Mouse (Mus musculus) CH12.LX (cell line): ENCODE results near the gene Itga9. TPM values are rescaled to one million over a fixed set of nuclear protein-coding genes. Genes with fewer than 3 reads are reported as not detected.

ENCODE experiments used
- DNase-seq: peaks from one replicate; pipeline ENCODE4 v3.0.0-alpha.2; 2013; ENCODE audit errors: extremely low read depth
- H3K27ac ChIP-seq: 2 replicates; pipeline ENCODE4 v1.5.1; 2012; ENCODE audit warnings: low read depth, mild to moderate bottlenecking, control low read depth, moderate library complexity; ENCODE audit not compliant: insufficient read depth
- H3K27me3 ChIP-seq: replicated peaks from 2 replicates; pipeline ENCODE3; 2012; ENCODE audit warnings: inconsistent platforms
- H3K36me3 ChIP-seq, 2 experiments: replicated peaks in 1 of 2; 2 replicates each; pipeline versions ENCODE3 to v1.6.1; 2012; ENCODE audit warnings: inconsistent platforms in 1 of 2, low read length in 1 of 2, mild to moderate bottlenecking in 1 of 2, mixed read lengths in 1 of 2, moderate library complexity in 1 of 2; ENCODE audit not compliant: control insufficient read depth in 1 of 2, insufficient read depth in 1 of 2
- H3K4me1 ChIP-seq, 2 experiments: 2 replicates each; pipeline ENCODE4 v1.6.1; 2012; ENCODE audit warnings: inconsistent platforms in 1 of 2, moderate library complexity in 1 of 2; ENCODE audit not compliant: insufficient read depth in 2 of 2, control insufficient read depth in 1 of 2
- H3K4me2 ChIP-seq: 2 replicates; pipeline ENCODE4 v1.6.1; 2012; ENCODE audit warnings: low read depth, mild to moderate bottlenecking, control low read depth; ENCODE audit not compliant: poor library complexity, insufficient read depth, severe bottlenecking
- H3K4me3 ChIP-seq, 3 experiments: fragments of 150-350 bp in 1 of 3; sonication (generic) in 1 of 3; replicated peaks in 1 of 3; 2 replicates each; pipeline versions ENCODE3 to v1.5.1; 2011 to 2012; ENCODE audit warnings: low read depth in 2 of 3, low read length in 2 of 3, mild to moderate bottlenecking in 2 of 3, moderate library complexity in 2 of 3, control low read depth in 1 of 3, improper control_type of control experiment in 1 of 3, inconsistent platforms in 1 of 3, mixed read lengths in 1 of 3; ENCODE audit not compliant: poor library complexity in 1 of 3
- H3K79me2 ChIP-seq: replicated peaks from 2 replicates; pipeline ENCODE4 v1.6.1; 2012; ENCODE audit warnings: mild to moderate bottlenecking, moderate library complexity; ENCODE audit not compliant: control insufficient read depth, poor library complexity, insufficient read depth, severe bottlenecking; ENCODE audit errors: extremely low read depth
- H3K9ac ChIP-seq: 2 replicates; pipeline ENCODE4 v1.6.1; 2012; ENCODE audit warnings: low read depth, mild to moderate bottlenecking, control low read depth, moderate library complexity; ENCODE audit not compliant: insufficient read depth
- H3K9me3 ChIP-seq: replicated peaks from 2 replicates; pipeline ENCODE3; 2012; ENCODE audit warnings: low read length, inconsistent platforms, mixed read lengths
- CHD2 ChIP-seq: IDR thresholded peaks from 2 replicates; pipeline ENCODE4 v1.6.1; 2011; ENCODE audit warnings: low read length, improper control_type of control experiment
- CTCF ChIP-seq, 2 experiments: IDR thresholded peaks in 1 of 2; conservative IDR thresholded peaks in 1 of 2; 2 replicates each; pipeline ENCODE4 v1.5.1; 2011 to 2012; ENCODE audit warnings: low read depth in 2 of 2, low read length in 2 of 2, improper control_type of control experiment in 1 of 2, inconsistent platforms in 1 of 2, mild to moderate bottlenecking in 1 of 2, moderate library complexity in 1 of 2
- E2F4 ChIP-seq: IDR thresholded peaks from 2 replicates; pipeline ENCODE4 v1.6.1; 2011; ENCODE audit warnings: low read depth, low read length, improper control_type of control experiment; ENCODE audit not compliant: insufficient replicate concordance
- ETS1 ChIP-seq: conservative IDR thresholded peaks from 2 replicates; pipeline ENCODE4 v1.6.1; 2012; ENCODE audit warnings: low read depth, mild to moderate bottlenecking, inconsistent platforms, low read length, improper control_type of control experiment, moderate library complexity
- IRF4 ChIP-seq: IDR thresholded peaks from 2 replicates; pipeline ENCODE4 v1.6.1; 2014; ENCODE audit warnings: low read depth, mild to moderate bottlenecking, inconsistent platforms, low read length, improper control_type of control experiment
- JUN ChIP-seq: IDR thresholded peaks from 2 replicates; pipeline ENCODE4 v1.6.1; 2011; ENCODE audit warnings: low read depth, mild to moderate bottlenecking, low read length, improper control_type of control experiment, moderate library complexity; ENCODE audit not compliant: insufficient read depth
- KAT2A ChIP-seq: IDR thresholded peaks from 2 replicates; pipeline ENCODE4 v1.6.1; 2012; ENCODE audit warnings: low read length, improper control_type of control experiment, inconsistent platforms; ENCODE audit not compliant: insufficient replicate concordance
- MAZ ChIP-seq: IDR thresholded peaks from 2 replicates; pipeline ENCODE4 v1.6.1; 2012; ENCODE audit warnings: low read depth, mild to moderate bottlenecking, inconsistent platforms, low read length, improper control_type of control experiment, moderate library complexity
- MEF2A ChIP-seq: IDR thresholded peaks from 2 replicates; pipeline ENCODE4 v1.6.1; 2014; ENCODE audit warnings: low read depth, mild to moderate bottlenecking, inconsistent platforms, low read length, improper control_type of control experiment, borderline replicate concordance
- PAX5 ChIP-seq: IDR thresholded peaks from 2 replicates; pipeline ENCODE4 v1.6.1; 2012; ENCODE audit warnings: low read length, inconsistent platforms, mixed read lengths
- POLR2AphosphoS2 ChIP-seq: IDR thresholded peaks from 2 replicates; pipeline ENCODE4 v1.6.1; 2011; ENCODE audit warnings: low read depth, low read length, improper control_type of control experiment
- RAD21 ChIP-seq: IDR thresholded peaks from 2 replicates; pipeline ENCODE4 v1.6.1; 2011; ENCODE audit warnings: low read depth, mild to moderate bottlenecking, low read length, improper control_type of control experiment, moderate library complexity
- RCOR1 ChIP-seq: conservative IDR thresholded peaks from 2 replicates; pipeline ENCODE4 v1.6.1; 2012; ENCODE audit warnings: low read depth, mild to moderate bottlenecking, inconsistent platforms, low read length, improper control_type of control experiment
- SIN3A ChIP-seq: IDR thresholded peaks from 2 replicates; pipeline ENCODE4 v1.6.1; 2012; ENCODE audit warnings: low read length, improper control_type of control experiment, inconsistent platforms
- TBP ChIP-seq: conservative IDR thresholded peaks from 2 replicates; pipeline ENCODE4 v1.6.1; 2011; ENCODE audit warnings: low read depth, low read length, improper control_type of control experiment
- TCF12 ChIP-seq: IDR thresholded peaks from 2 replicates; pipeline ENCODE4 v1.6.1; 2014; ENCODE audit warnings: low read depth, mild to moderate bottlenecking, inconsistent platforms, low read length, improper control_type of control experiment
- USF1 ChIP-seq: IDR thresholded peaks from 2 replicates; pipeline ENCODE4 v1.6.1; 2014; ENCODE audit warnings: low read depth, mild to moderate bottlenecking, inconsistent platforms, low read length, improper control_type of control experiment
- ZC3H11A ChIP-seq: IDR thresholded peaks from 2 replicates; pipeline ENCODE4 v1.6.1; 2012; ENCODE audit warnings: low read depth, mild to moderate bottlenecking, inconsistent platforms, low read length, improper control_type of control experiment
- ZKSCAN1 ChIP-seq: IDR thresholded peaks from 2 replicates; pipeline ENCODE4 v1.6.1; 2012; ENCODE audit warnings: low read depth, inconsistent platforms, low read length, improper control_type of control experiment, borderline replicate concordance
- ZMIZ1 ChIP-seq: IDR thresholded peaks from 2 replicates; pipeline ENCODE4 v1.6.1; 2012; ENCODE audit warnings: low read depth, mild to moderate bottlenecking, inconsistent platforms, low read length, improper control_type of control experiment
- dilution Hi-C: fragments of 300-500 bp; cut with MboI; formaldehyde crosslinking; loops from 2 replicates; pipeline ENCODE4 v1.14.3; 2020; ENCODE audit warnings: low sequenced_read_pairs; ENCODE audit not compliant: extremely low pct_unique_long_range_greater_than_20kb, extremely low pct_ligation_motif_present
- in situ Hi-C: fragments of 300-500 bp; cut with MboI; formaldehyde crosslinking; loops from 3 replicates; pipeline ENCODE4 v1.14.3; 2019; ENCODE audit warnings: low sequenced_read_pairs, low pct_ligation_motif_present, low pct_unique_long_range_greater_than_20kb, mixed read lengths
- polyA plus RNA-seq: library from polyadenylated mRNA; unstranded; fragments of >175 nt; gene quantifications from 2 replicates; pipeline ENCODE4 v1.2.1, GENCODE M21; 2012; ENCODE audit warnings: low read depth; ENCODE audit not compliant: insufficient read length
- total RNA-seq, 2 experiments: library from RNA; depleted of rRNA; stranded (reverse); fragments of 300-350 nt in 1 of 2; fragments of >200 nt in 1 of 2; gene quantifications; 2 replicates each; pipeline ENCODE4 v1.2.3; 2012 to 2014

Gene Itga9
- total and polyA plus RNA-seq, 3 experiments: 0.19 TPM; not detected in 2

- dilution Hi-C loops (no loop called here), in situ Hi-C loops (no loop called here)
- no peaks in the 10 kb centered on the region for H3K36me3 ChIP-seq
- H3K4me3 ChIP-seq: no peak overlapping the region
- no peak overlapping the region for H3K27ac ChIP-seq
- H3K79me2 ChIP-seq: no peaks in the 10 kb centered on the region
- TF ChIP-seq ZKSCAN1 (no peak), ETS1 (no peak), RCOR1 (no peak), ZMIZ1 (no peak), RAD21 (no peak), JUN (no peak), E2F4 (no peak), MEF2A (no peak), TCF12 (no peak), CTCF (conservative IDR thresholded peaks at IDR 0.05 in 1 of 2, IDR thresholded peaks at IDR 0.05 in 1 of 2; ENCODE audit: low read depth in 2 of 2, low read length in 2 of 2) (no peak), USF1 (no peak)
- H3K9me3 ChIP-seq: no peaks in the 10 kb centered on the region
- H3K9ac ChIP-seq: no peak overlapping the region
- H3K27me3 ChIP-seq: peaks cover 55% of the 10 kb centered on the region
- no peak overlapping the region for H3K4me2 ChIP-seq
- DNase-seq: no peak
- 0 out of 4 replicates have a peak, but pooled peaks cover 0 to 7% of the 10 kb centered on the region in 2 experiments for H3K4me1 ChIP-seq
Observed at GRCm38 (mm10) chr9:118949654-118950053, 343.2 kb downstream of the Itga9 start.

GRCm38 (mm10) chr9:118950061-118950460, 343.6 kb downstream of the Itga9 start:
- Histone ChIP-seq H3K4me2 (no peak overlapping the region), H3K9ac (no peak overlapping the region), H3K27me3 (peaks cover 58% of the 10 kb centered on the region)
- in situ Hi-C loops: no loop called here
- TF ChIP-seq ZC3H11A: no peak
- TF ChIP-seq CTCF (conservative IDR thresholded peaks at IDR 0.05 in 1 of 2, IDR thresholded peaks at IDR 0.05 in 1 of 2; ENCODE audit: low read depth in 2 of 2, low read length in 2 of 2): no peak
- no peak for TF ChIP-seq TBP
- TF ChIP-seq POLR2AphosphoS2: no peak
- TF ChIP-seq CHD2: no peak
- no peak for TF ChIP-seq RCOR1
- no peak for TF ChIP-seq IRF4
- TF ChIP-seq KAT2A: no peak
- no peak for TF ChIP-seq SIN3A
- no peak for TF ChIP-seq MEF2A
- no peak for TF ChIP-seq JUN
- TF ChIP-seq E2F4: no peak
- TF ChIP-seq MAZ: no peak
- TF ChIP-seq PAX5: no peak
- no peak for TF ChIP-seq ETS1
- no peak for TF ChIP-seq TCF12
- TF ChIP-seq ZKSCAN1: no peak
- TF ChIP-seq, all 38 proteins: peak for 0
- H3K9me3 ChIP-seq: peaks cover 2% of the 10 kb centered on the region
- H3K79me2 ChIP-seq: no peaks in the 10 kb centered on the region
- no peak overlapping the region for H3K4me3 ChIP-seq
- DNase-seq: peak; percentile 11
- no peak overlapping the region for H3K27ac ChIP-seq
- H3K36me3 ChIP-seq: no peaks in the 10 kb centered on the region
- 0 out of 4 replicates have a peak, but pooled peaks cover 0 to 7% of the 10 kb centered on the region in 2 experiments for H3K4me1 ChIP-seq
- dilution Hi-C loops: no loop called here

Other genes starting within 250 kb of the Itga9 start
- gene Eomes, start 128.5 kb upstream of the Itga9 start, total RNA-seq (2012; rRNA removed): not detected in 2 replicates
- not detected in 2 replicates for gene Eomes, start 128.5 kb upstream of the Itga9 start, total RNA-seq (2014; rRNA removed)
- gene Eomes, start 128.5 kb upstream of the Itga9 start, polyA plus RNA-seq: 0.07 TPM in 1 of 2 replicates, not detected in the other
- 32.7 and 33.1 TPM in 2 replicates for gene Golga4, start 100.4 kb upstream of the Itga9 start, total RNA-seq (2012; rRNA removed)
- gene Golga4, start 100.4 kb upstream of the Itga9 start, total RNA-seq (2014; rRNA removed): 20.9 and 23.7 TPM in 2 replicates
- gene Golga4, start 100.4 kb upstream of the Itga9 start, polyA plus RNA-seq: 37.2 and 43.1 TPM in 2 replicates